In genomic region chr12:38777316-38777715, GRCm38 (mm10) we compare ENCODE assay signal across 11 mouse cellular contexts. TPM values are rescaled to one million over a fixed set of nuclear protein-coding genes. Genes with fewer than 3 reads are reported as not detected.
DNase-seq lines count a peak whose midpoint lies in the region; ATAC-seq and TF ChIP-seq lines count a peak whose summit lies in the region.
"Had no signal": no experiment of that assay in that cellular context is flagged by ENCODE, and none has a peak within 500 bp of the region (broad histone marks: within the 10 kb centered on the region; RNA-seq: fewer than 3 reads in every experiment).

No protein-coding gene starts in this region.

- no peaks in the 10 kb centered on the region for H3K27me3 ChIP-seq in limb, embryonic 12.5 days
- H3K27me3 ChIP-seq in limb, embryonic 10.5 days (ENCODE audit: low read depth, poor library complexity, severe bottlenecking) = no peaks in the 10 kb centered on the region
- no peaks in the 10 kb centered on the region for H3K27me3 ChIP-seq in intestine, embryonic 16.5 days (replicated peaks; ENCODE audit: control insufficient read depth, insufficient read depth, low read length)

- no peaks in the 10 kb centered on the region for H3K9me3 ChIP-seq in limb, embryonic 12.5 days
- H3K9me3 ChIP-seq in limb, embryonic 10.5 days (replicated peaks) = no peaks in the 10 kb centered on the region
- no peaks in the 10 kb centered on the region for H3K9me3 ChIP-seq in intestine, embryonic 16.5 days (ENCODE audit: control insufficient read depth, low read length)
- H3K9me3 ChIP-seq: midbrain, embryonic 10.5 days had no signal

- no peaks in the 10 kb centered on the region for H3K4me1 ChIP-seq in limb, embryonic 12.5 days (replicated peaks)
- H3K4me1 ChIP-seq in limb, embryonic 10.5 days = peaks cover 9% of the 10 kb centered on the region
- no peaks in the 10 kb centered on the region for H3K4me1 ChIP-seq in intestine, embryonic 16.5 days (ENCODE audit: control insufficient read depth, insufficient read depth, low read length)

- peak overlapping the region; percentile 91 for H3K4me2 ChIP-seq in limb, embryonic 12.5 days
- 0 out of 2 replicates have a peak overlapping the region, but pooled peaks have one; percentile 97 for H3K4me2 ChIP-seq in intestine, embryonic 16.5 days (ENCODE audit: low read depth, low read length)

- DNase-seq in gastrocnemius, adult 2 months = no peak
- no peak for DNase-seq in gastrocnemius, postnatal 25 days
- DNase-seq in limb, embryonic 10.5 days (ENCODE audit: low spot score) = no peak
- DNase-seq in skeletal muscle tissue, adult 2 months (ENCODE audit: low read depth, low spot score) = peak; percentile 29
- no peak for DNase-seq in Muller cell, postnatal 12 days (ENCODE audit: inconsistent ontology term)
- no peak for DNase-seq in thymus, postnatal 0 days (ENCODE audit: low spot score)
- DNase-seq: layer of hippocampus, postnatal 36 days; right cerebral cortex, postnatal 4 days had no signal

- H3K4me3 ChIP-seq in gastrocnemius, adult 2 months = peak overlapping the region; percentile 77
- no peak overlapping the region for H3K4me3 ChIP-seq in limb, embryonic 12.5 days (replicated peaks)
- H3K4me3 ChIP-seq in limb, embryonic 10.5 days = no peak overlapping the region
- no peak overlapping the region; the same call in 1 of the 2 replicates for H3K4me3 ChIP-seq in intestine, embryonic 16.5 days (ENCODE audit: low read length)

- no peak for ATAC-seq in limb, embryonic 12.5 days (ENCODE audit: insufficient number of reproducible peaks, insufficient read depth, low FRiP score, low TSS enrichment, low read depth)
- no peak for ATAC-seq in intestine, embryonic 16.5 days

- WGBS in limb, embryonic 12.5 days = 66% methylated on average over 7 of the region's 7 CpGs
- WGBS in limb, embryonic 10.5 days = 80% methylated on average over 7 of the region's 7 CpGs
- WGBS in intestine, embryonic 16.5 days = 66% methylated on average over 7 of the region's 7 CpGs

- intact Hi-C loops in gastrocnemius, adult 2 months (cut with DNase I) = no loop called here

- H3K9ac ChIP-seq in limb, embryonic 12.5 days (replicated peaks) = no peak overlapping the region
- H3K9ac ChIP-seq in intestine, embryonic 16.5 days (ENCODE audit: low read depth, low read length) = no peak overlapping the region

- no peaks in the 10 kb centered on the region for H3K36me3 ChIP-seq in limb, embryonic 12.5 days
- H3K36me3 ChIP-seq in limb, embryonic 10.5 days = no peaks in the 10 kb centered on the region
- no peaks in the 10 kb centered on the region for H3K36me3 ChIP-seq in intestine, embryonic 16.5 days (ENCODE audit: control insufficient read depth, insufficient read depth, low read length)
- H3K36me3 ChIP-seq: midbrain, embryonic 10.5 days had no signal

- H3K27ac ChIP-seq in gastrocnemius, adult 2 months = peak overlapping the region; percentile 90
- H3K27ac ChIP-seq in limb, embryonic 12.5 days = 0 out of 2 replicates have a peak overlapping the region, but pooled peaks have one; percentile 0
- H3K27ac ChIP-seq in limb, embryonic 10.5 days = no peak overlapping the region
- H3K27ac ChIP-seq in intestine, embryonic 16.5 days (ENCODE audit: low read length) = peak overlapping the region; percentile 36; the same call in 1 of the 2 replicates

- no peak for TF ChIP-seq CTCF in gastrocnemius, adult 2 months (IDR thresholded peaks at IDR 0.05)

RNA-seq across cellular contexts. Expression of gene Etv1, which starts 1.9 kb away (rescaled TPM):
- 1 to 10 TPM; 4.0 to 4.8 TPM for total RNA-seq in gastrocnemius, adult 2 months (2021)
- 1 to 10 TPM; 2.6 to 5.3 TPM for total RNA-seq in gastrocnemius, postnatal 25 days (2021)
- 15.0 and 18.7 TPM in 2 replicates for polyA plus RNA-seq in limb, embryonic 12.5 days (2016; fragmentation: Nextera tagmentation; extraction: Ambion mirVana)
- polyA plus RNA-seq in limb, embryonic 10.5 days (2016; fragmentation: Nextera tagmentation; extraction: Ambion mirVana) = 7.8 and 11.1 TPM in 2 replicates
- 29.0 and 31.6 TPM in 2 replicates for polyA plus RNA-seq in intestine, embryonic 16.5 days (2015; fragmentation: Nextera tagmentation; extraction: Ambion mirVana)
- 1.6 and 1.8 TPM in 2 replicates for polyA plus RNA-seq in thymus, postnatal 0 days (2015; fragmentation: Nextera tagmentation; extraction: Ambion mirVana)
